Mouse (Mus musculus): ENCODE data around the gene Fam117b. TPM values are rescaled to one million over a fixed set of nuclear protein-coding genes. Genes with fewer than 3 reads are reported as not detected.

Fam117b gene
- total and polyA plus RNA-seq, 3 experiments, result 6.4 to 11.4 (median 8.8) TPM

- Histone ChIP-seq H3K9me3 (replicated peaks; ENCODE audit: low read length) (no peaks in the 10 kb centered on the region), H3K4me2 (ENCODE audit: insufficient read depth, low read depth, poor library complexity, severe bottlenecking) (no peak overlapping the region), H3K9ac (ENCODE audit: insufficient read depth, low read depth) (no peak overlapping the region), H3K4me3 (replicated peaks in 1 of 3; ENCODE audit: low read depth in 2 of 3, low read length in 2 of 3, poor library complexity in 1 of 3) (no peak overlapping the region), H3K36me3 (replicated peaks in 1 of 2; ENCODE audit: control insufficient read depth in 1 of 2, insufficient read depth in 1 of 2, low read length in 1 of 2) (no peaks in the 10 kb centered on the region), H3K27ac (ENCODE audit: insufficient read depth, low read depth) (no peak overlapping the region), H3K4me1 (ENCODE audit: control insufficient read depth in 1 of 2, insufficient read depth in 2 of 2) (peaks cover 4 to 25% of the 10 kb centered on the region in 2 experiments; a peak in 3 of 4 replicates), H3K27me3 (replicated peaks) (no peaks in the 10 kb centered on the region), H3K79me2 (replicated peaks; ENCODE audit: control insufficient read depth, extremely low read depth, insufficient read depth, poor library complexity, severe bottlenecking) (peaks cover 2% of the 10 kb centered on the region; the same call in 1 of the 2 replicates)
- in situ Hi-C loops (cut with MboI; ENCODE audit: low pct_ligation_motif_present, low pct_unique_long_range_greater_than_20kb, low sequenced_read_pairs) (no loop called here), dilution Hi-C loops (cut with MboI; ENCODE audit: extremely low pct_ligation_motif_present, extremely low pct_unique_long_range_greater_than_20kb, low sequenced_read_pairs) (no loop called here)
- peak; percentile 13 for DNase-seq (ENCODE audit: extremely low read depth)
- no peak for TF ChIP-seq PAX5 (IDR thresholded peaks at IDR 0.05; ENCODE audit: low read length)
- TF ChIP-seq GABPA (IDR thresholded peaks at IDR 0.05; ENCODE audit: insufficient replicate concordance, low read depth, low read length), result no peak
- no peak for TF ChIP-seq E2F4 (IDR thresholded peaks at IDR 0.05; ENCODE audit: insufficient replicate concordance, low read depth, low read length)
- TF ChIP-seq SMC3 (IDR thresholded peaks at IDR 0.05; ENCODE audit: low read depth, low read length), result no peak
- TF ChIP-seq RCOR1 (conservative IDR thresholded peaks at IDR 0.05; ENCODE audit: low read depth, low read length), result no peak
- no peak for TF ChIP-seq NRF1 (IDR thresholded peaks at IDR 0.05; ENCODE audit: low read depth, low read length)
- TF ChIP-seq ELF1 (IDR thresholded peaks at IDR 0.05; ENCODE audit: low read depth, low read length), result no peak
Observed at GRCm38 (mm10) chr1:59943825-59944224, 31.0 kb downstream of the Fam117b start.

GRCm38 (mm10) chr1:59945969-59946368 lies 33.2 kb downstream of the Fam117b start:
- no peaks in the 10 kb centered on the region for H3K9me3 ChIP-seq (replicated peaks; ENCODE audit: low read length)
- H3K36me3 ChIP-seq (replicated peaks in 1 of 2; ENCODE audit: control insufficient read depth in 1 of 2, insufficient read depth in 1 of 2, low read length in 1 of 2), result peaks cover 0 to 6% of the 10 kb centered on the region in 2 experiments
- H3K9ac ChIP-seq (ENCODE audit: insufficient read depth, low read depth), result no peak overlapping the region
- dilution Hi-C loops (cut with MboI; ENCODE audit: extremely low pct_ligation_motif_present, extremely low pct_unique_long_range_greater_than_20kb, low sequenced_read_pairs) (no loop called here), in situ Hi-C loops (cut with MboI; ENCODE audit: low pct_ligation_motif_present, low pct_unique_long_range_greater_than_20kb, low sequenced_read_pairs) (no loop called here)
- no peaks in the 10 kb centered on the region for H3K79me2 ChIP-seq (replicated peaks; ENCODE audit: control insufficient read depth, extremely low read depth, insufficient read depth, poor library complexity, severe bottlenecking)
- DNase-seq (ENCODE audit: extremely low read depth), result no peak
- no peak overlapping the region for H3K4me3 ChIP-seq (replicated peaks in 1 of 3; ENCODE audit: low read depth in 2 of 3, low read length in 2 of 3, poor library complexity in 1 of 3)
- H3K4me1 ChIP-seq (ENCODE audit: control insufficient read depth in 1 of 2, insufficient read depth in 2 of 2), result peaks cover 4 to 25% of the 10 kb centered on the region in 2 experiments; a peak in 3 of 4 replicates
- no peak overlapping the region for H3K27ac ChIP-seq (ENCODE audit: insufficient read depth, low read depth)
- H3K27me3 ChIP-seq (replicated peaks), result no peaks in the 10 kb centered on the region
- TF ChIP-seq EP300 (IDR thresholded peaks at IDR 0.05; ENCODE audit: low read length) (no peak), ELF1 (IDR thresholded peaks at IDR 0.05; ENCODE audit: low read depth, low read length) (no peak)
- no peak overlapping the region for H3K4me2 ChIP-seq (ENCODE audit: insufficient read depth, low read depth, poor library complexity, severe bottlenecking)

- dilution Hi-C loops (cut with MboI; ENCODE audit: extremely low pct_ligation_motif_present, extremely low pct_unique_long_range_greater_than_20kb, low sequenced_read_pairs), result no loop called here
- Histone ChIP-seq H3K27ac (ENCODE audit: insufficient read depth, low read depth) (no peak overlapping the region), H3K79me2 (replicated peaks; ENCODE audit: control insufficient read depth, extremely low read depth, insufficient read depth, poor library complexity, severe bottlenecking) (no peaks in the 10 kb centered on the region), H3K4me1 (ENCODE audit: control insufficient read depth in 1 of 2, insufficient read depth in 2 of 2) (peaks cover 2 to 18% of the 10 kb centered on the region in 2 experiments; a peak in 3 of 4 replicates), H3K4me2 (ENCODE audit: insufficient read depth, low read depth, poor library complexity, severe bottlenecking) (no peak overlapping the region), H3K4me3 (replicated peaks in 1 of 3; ENCODE audit: low read depth in 2 of 3, low read length in 2 of 3, poor library complexity in 1 of 3) (no peak overlapping the region), H3K36me3 (replicated peaks in 1 of 2; ENCODE audit: control insufficient read depth in 1 of 2, insufficient read depth in 1 of 2, low read length in 1 of 2) (peaks cover 0 to 6% of the 10 kb centered on the region in 2 experiments), H3K27me3 (replicated peaks) (no peaks in the 10 kb centered on the region), H3K9ac (ENCODE audit: insufficient read depth, low read depth) (no peak overlapping the region), H3K9me3 (replicated peaks; ENCODE audit: low read length) (no peaks in the 10 kb centered on the region)
- in situ Hi-C loops (cut with MboI; ENCODE audit: low pct_ligation_motif_present, low pct_unique_long_range_greater_than_20kb, low sequenced_read_pairs), result no loop called here
- DNase-seq (ENCODE audit: extremely low read depth), result no peak
- no peak for TF ChIP-seq MYC (IDR thresholded peaks at IDR 0.05; ENCODE audit: low read depth, low read length)
- TF ChIP-seq RCOR1 (conservative IDR thresholded peaks at IDR 0.05; ENCODE audit: low read depth, low read length), result no peak
- no peak for TF ChIP-seq ZNF384 (IDR thresholded peaks at IDR 0.05; ENCODE audit: low read depth, low read length)
- no peak for TF ChIP-seq GABPA (IDR thresholded peaks at IDR 0.05; ENCODE audit: insufficient replicate concordance, low read depth, low read length)
- TF ChIP-seq POLR2A (IDR thresholded peaks at IDR 0.05; ENCODE audit: low read depth, low read length), result no peak
- no peak for TF ChIP-seq IRF4 (IDR thresholded peaks at IDR 0.05; ENCODE audit: low read depth, low read length)
- TF ChIP-seq HCFC1 (IDR thresholded peaks at IDR 0.05; ENCODE audit: low read depth, low read length), result no peak
- TF ChIP-seq SMC3 (IDR thresholded peaks at IDR 0.05; ENCODE audit: low read depth, low read length), result no peak
- TF ChIP-seq MAZ (IDR thresholded peaks at IDR 0.05; ENCODE audit: low read depth, low read length), result no peak
- TF ChIP-seq USF2 (conservative IDR thresholded peaks at IDR 0.05; ENCODE audit: low read depth, low read length), result no peak
- no peak for TF ChIP-seq MAFK (IDR thresholded peaks at IDR 0.05; ENCODE audit: insufficient replicate concordance, low read length)
- no peak for TF ChIP-seq RAD21 (IDR thresholded peaks at IDR 0.05; ENCODE audit: low read depth, low read length)
- TF ChIP-seq NRF1 (IDR thresholded peaks at IDR 0.05; ENCODE audit: low read depth, low read length), result no peak
- no peak for TF ChIP-seq KAT2A (IDR thresholded peaks at IDR 0.05; ENCODE audit: insufficient replicate concordance, low read length)
- no peak for TF ChIP-seq PAX5 (IDR thresholded peaks at IDR 0.05; ENCODE audit: low read length)
- TF ChIP-seq JUND (conservative IDR thresholded peaks at IDR 0.05; ENCODE audit: low read depth, low read length), result no peak
- no peak for TF ChIP-seq CTCF (conservative IDR thresholded peaks at IDR 0.05 in 1 of 2, IDR thresholded peaks at IDR 0.05 in 1 of 2; ENCODE audit: low read depth in 2 of 2, low read length in 2 of 2)
- no peak for TF ChIP-seq SIN3A (IDR thresholded peaks at IDR 0.05; ENCODE audit: low read length)
Observed at GRCm38 (mm10) chr1:59947509-59947908, 34.7 kb downstream of the Fam117b start.
